Mouse (Mus musculus): ENCODE data around the gene Pard3. TPM values are rescaled to one million over a fixed set of nuclear protein-coding genes. Genes with fewer than 3 reads are reported as not detected.

Gene Pard3
- polyA plus RNA-seq, 1 experiment from 2014 or later: 30.0 TPM

DNA sequence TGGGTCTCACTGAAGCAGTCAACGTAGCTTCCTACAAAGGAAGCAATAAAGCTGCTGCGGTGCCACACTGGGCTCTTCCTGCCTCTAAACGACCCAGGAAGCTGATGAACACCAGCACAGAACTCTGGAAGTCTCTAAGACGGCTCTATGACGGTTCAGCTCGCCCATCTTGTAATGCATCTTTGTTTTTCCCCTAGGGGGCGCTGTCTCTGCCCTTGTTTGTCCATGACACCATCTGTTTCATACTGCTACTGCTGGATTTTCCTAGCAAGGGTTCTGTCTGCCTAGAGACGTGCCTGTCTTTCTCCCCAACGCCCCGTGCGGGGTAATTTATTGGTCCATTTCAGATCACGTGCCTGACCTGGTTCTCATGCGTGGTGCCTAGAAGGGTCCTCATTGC lies 188.3 kb downstream of the Pard3 start:
- Histone ChIP-seq H3K9me3 (ENCODE audit: control insufficient read depth, low read length) (no peaks in the 10 kb centered on the region), H3K4me2 (replicated peaks; ENCODE audit: low read depth) (no peak overlapping the region), H3K4me3 (ENCODE audit: low read depth, low read length) (no peak overlapping the region), H3K27ac (replicated peaks) (no peak overlapping the region), H3K9ac (ENCODE audit: low read length) (no peak overlapping the region), H3K27me3 (ENCODE audit: control insufficient read depth, insufficient read depth, low read length) (no peaks in the 10 kb centered on the region), H3K36me3 (ENCODE audit: control insufficient read depth, insufficient read depth, low read length) (no peaks in the 10 kb centered on the region), H3K4me1 (replicated peaks; ENCODE audit: control insufficient read depth, insufficient read depth) (no peaks in the 10 kb centered on the region)
- ATAC-seq (ENCODE audit: low FRiP score, low TSS enrichment) (no peak), DNase-seq (ENCODE audit: low spot score) (no peak)
- TF ChIP-seq CTCF (IDR thresholded peaks at IDR 0.05; ENCODE audit: low read depth): peak; percentile 46
- no peak for TF ChIP-seq EP300 (optimal IDR thresholded peaks at IDR 0.05)
- WGBS: 85% methylated on average over 13 of the region's 13 CpGs

DNA sequence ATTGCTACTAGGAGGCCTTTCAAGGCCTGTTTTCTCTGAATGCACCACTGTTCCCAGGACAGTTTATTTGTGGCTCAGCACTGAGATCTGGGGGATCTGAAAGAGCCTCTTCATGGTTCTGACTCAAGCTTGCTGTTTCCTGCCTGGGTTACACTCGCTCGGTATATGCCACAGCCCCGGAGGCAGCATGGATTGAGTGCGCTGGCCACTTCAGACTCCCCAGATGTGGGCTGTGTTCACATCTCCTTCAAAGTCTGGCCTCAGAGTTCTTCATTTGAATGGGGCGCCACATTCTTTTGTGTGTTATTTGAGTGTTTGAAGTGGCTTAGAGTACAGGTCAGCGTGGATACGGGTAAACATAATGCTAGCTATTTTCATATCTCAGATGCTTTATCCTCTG lies 190.9 kb downstream of the Pard3 start:
- DNase-seq (ENCODE audit: low spot score): no peak
- 85% methylated on average over 7 of the region's 7 CpGs for WGBS
- TF ChIP-seq EP300 (optimal IDR thresholded peaks at IDR 0.05): no peak
- no peak for TF ChIP-seq CTCF (IDR thresholded peaks at IDR 0.05; ENCODE audit: low read depth)
- H3K4me1 ChIP-seq (replicated peaks; ENCODE audit: control insufficient read depth, insufficient read depth): no peaks in the 10 kb centered on the region
- no peak overlapping the region for H3K4me3 ChIP-seq (ENCODE audit: low read depth, low read length)
- no peak overlapping the region for H3K27ac ChIP-seq (replicated peaks)
- no peaks in the 10 kb centered on the region for H3K27me3 ChIP-seq (ENCODE audit: control insufficient read depth, insufficient read depth, low read length)
- no peak overlapping the region for H3K9ac ChIP-seq (ENCODE audit: low read length)
- no peak for ATAC-seq (ENCODE audit: low FRiP score, low TSS enrichment)
- H3K36me3 ChIP-seq (ENCODE audit: control insufficient read depth, insufficient read depth, low read length): no peaks in the 10 kb centered on the region
- H3K4me2 ChIP-seq (replicated peaks; ENCODE audit: low read depth): no peak overlapping the region
- H3K9me3 ChIP-seq (ENCODE audit: control insufficient read depth, low read length): no peaks in the 10 kb centered on the region

DNA sequence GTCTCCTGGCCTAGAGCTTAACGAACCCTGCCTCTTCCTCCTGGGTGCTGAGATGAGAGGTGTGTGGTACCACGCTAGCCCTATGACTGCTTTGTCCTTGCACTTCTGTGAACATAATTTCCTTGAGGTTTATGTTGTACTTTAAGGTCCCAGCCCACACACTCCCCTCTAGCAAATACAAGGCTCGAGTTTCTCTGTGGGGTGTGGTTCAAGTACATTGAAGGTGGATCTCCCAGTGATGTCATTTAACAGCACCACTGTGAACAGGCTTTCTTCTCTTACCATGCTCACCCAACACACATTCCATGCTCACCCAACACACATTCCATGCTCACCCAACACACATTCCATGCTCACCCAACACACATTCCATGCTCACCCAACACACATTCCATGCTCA lies 193.4 kb downstream of the Pard3 start:
- Histone ChIP-seq H3K4me3 (ENCODE audit: low read depth, low read length) (no peak overlapping the region), H3K4me1 (replicated peaks; ENCODE audit: control insufficient read depth, insufficient read depth) (no peaks in the 10 kb centered on the region), H3K27ac (replicated peaks) (no peak overlapping the region; the same call in 1 of the 2 replicates), H3K9ac (ENCODE audit: low read length) (no peak overlapping the region), H3K4me2 (replicated peaks; ENCODE audit: low read depth) (no peak overlapping the region), H3K9me3 (ENCODE audit: control insufficient read depth, low read length) (no peaks in the 10 kb centered on the region), H3K27me3 (ENCODE audit: control insufficient read depth, insufficient read depth, low read length) (no peaks in the 10 kb centered on the region), H3K36me3 (ENCODE audit: control insufficient read depth, insufficient read depth, low read length) (no peaks in the 10 kb centered on the region)
- WGBS: 82% methylated on average over 3 of the region's 3 CpGs
- DNase-seq (ENCODE audit: low spot score) (no peak), ATAC-seq (ENCODE audit: low FRiP score, low TSS enrichment) (peak; percentile 15; the same call in 1 of the 2 replicates)
- TF ChIP-seq CTCF (IDR thresholded peaks at IDR 0.05; ENCODE audit: low read depth): no peak
- no peak for TF ChIP-seq EP300 (optimal IDR thresholded peaks at IDR 0.05)

DNA sequence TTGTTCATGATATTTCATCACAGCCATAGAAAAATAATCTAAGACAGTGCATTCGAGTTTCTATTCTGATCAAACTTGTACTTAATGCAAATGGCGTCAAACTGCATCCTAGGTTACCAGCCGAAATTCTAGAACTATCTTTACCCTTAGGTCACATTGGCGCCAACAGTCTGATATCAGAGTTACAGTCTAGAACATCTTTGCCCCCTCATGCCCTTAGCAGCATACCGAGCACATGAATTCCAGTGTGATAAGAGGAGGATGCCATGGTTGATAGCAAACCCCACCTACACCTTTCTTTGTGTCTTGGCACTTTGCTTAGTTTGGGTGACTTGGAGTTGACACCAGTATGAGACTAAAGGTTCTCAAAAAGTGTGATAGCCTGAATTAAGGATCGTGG lies 197.4 kb downstream of the Pard3 start:
- H3K9ac ChIP-seq (ENCODE audit: low read length): no peak overlapping the region
- H3K27me3 ChIP-seq (ENCODE audit: control insufficient read depth, insufficient read depth, low read length): no peaks in the 10 kb centered on the region
- no peak for ATAC-seq (ENCODE audit: low FRiP score, low TSS enrichment)
- no peak for DNase-seq (ENCODE audit: low spot score)
- TF ChIP-seq CTCF (IDR thresholded peaks at IDR 0.05; ENCODE audit: low read depth) (no peak), EP300 (optimal IDR thresholded peaks at IDR 0.05) (no peak)
- H3K4me1 ChIP-seq (replicated peaks; ENCODE audit: control insufficient read depth, insufficient read depth): no peaks in the 10 kb centered on the region
- no peak overlapping the region for H3K4me3 ChIP-seq (ENCODE audit: low read depth, low read length)
- H3K9me3 ChIP-seq (ENCODE audit: control insufficient read depth, low read length): no peaks in the 10 kb centered on the region
- H3K4me2 ChIP-seq (replicated peaks; ENCODE audit: low read depth): no peak overlapping the region
- 80% methylated on average over 6 of the region's 6 CpGs for WGBS
- H3K36me3 ChIP-seq (ENCODE audit: control insufficient read depth, insufficient read depth, low read length): no peaks in the 10 kb centered on the region
- no peak overlapping the region for H3K27ac ChIP-seq (replicated peaks)

DNA sequence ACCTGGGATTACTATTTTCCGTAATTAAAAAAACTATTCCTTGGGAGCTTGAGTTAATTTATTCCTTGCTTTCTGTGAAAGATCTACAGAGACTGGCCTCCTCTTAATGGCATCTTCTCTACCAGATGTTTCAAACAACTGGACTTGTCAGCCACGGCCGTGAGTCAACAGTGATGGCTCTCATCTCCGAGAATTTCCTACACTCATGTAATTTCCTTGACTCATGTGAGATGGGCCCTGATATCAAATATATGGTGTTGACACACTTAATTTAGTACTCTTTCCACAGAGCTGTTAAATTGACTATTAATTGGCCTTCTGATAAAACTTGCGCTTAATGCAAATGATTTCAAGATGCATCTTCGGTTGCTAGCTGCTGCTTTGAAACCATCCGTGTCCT lies 198.3 kb downstream of the Pard3 start:
- ATAC-seq (ENCODE audit: low FRiP score, low TSS enrichment) (no peak), DNase-seq (ENCODE audit: low spot score) (no peak)
- H3K27me3 ChIP-seq (ENCODE audit: control insufficient read depth, insufficient read depth, low read length): no peaks in the 10 kb centered on the region
- H3K27ac ChIP-seq (replicated peaks): no peak overlapping the region
- TF ChIP-seq CTCF (IDR thresholded peaks at IDR 0.05; ENCODE audit: low read depth) (no peak), EP300 (optimal IDR thresholded peaks at IDR 0.05) (no peak)
- no peak overlapping the region for H3K4me2 ChIP-seq (replicated peaks; ENCODE audit: low read depth)
- no peaks in the 10 kb centered on the region for H3K4me1 ChIP-seq (replicated peaks; ENCODE audit: control insufficient read depth, insufficient read depth)
- no peak overlapping the region for H3K4me3 ChIP-seq (ENCODE audit: low read depth, low read length)
- no peaks in the 10 kb centered on the region for H3K9me3 ChIP-seq (ENCODE audit: control insufficient read depth, low read length)
- H3K36me3 ChIP-seq (ENCODE audit: control insufficient read depth, insufficient read depth, low read length): no peaks in the 10 kb centered on the region
- no peak overlapping the region for H3K9ac ChIP-seq (ENCODE audit: low read length)
- 63% methylated on average over 7 of the region's 7 CpGs for WGBS

DNA sequence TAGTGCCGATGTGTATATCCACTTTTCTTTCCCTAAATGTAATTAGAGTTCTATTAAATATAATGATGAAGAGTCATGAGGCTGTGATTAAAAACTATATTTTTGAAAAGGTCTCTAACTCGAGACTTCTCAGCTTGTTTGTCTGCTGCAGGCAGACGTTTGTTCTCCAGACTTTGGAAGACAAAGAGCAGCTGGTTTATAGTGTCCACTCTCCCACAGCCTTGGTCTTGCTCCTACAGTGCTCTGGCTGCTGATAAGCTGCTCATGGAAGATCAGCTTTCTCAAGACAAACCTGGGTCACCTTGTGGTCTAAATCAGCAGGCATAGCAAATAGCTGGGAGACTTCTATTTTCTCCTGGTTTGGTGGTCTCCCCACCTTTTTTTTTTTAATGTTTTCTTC lies 198.7 kb downstream of the Pard3 start:
- Histone ChIP-seq H3K9me3 (ENCODE audit: control insufficient read depth, low read length) (no peaks in the 10 kb centered on the region), H3K9ac (ENCODE audit: low read length) (no peak overlapping the region), H3K36me3 (ENCODE audit: control insufficient read depth, insufficient read depth, low read length) (no peaks in the 10 kb centered on the region), H3K27ac (replicated peaks) (no peak overlapping the region), H3K4me1 (replicated peaks; ENCODE audit: control insufficient read depth, insufficient read depth) (no peaks in the 10 kb centered on the region), H3K4me3 (ENCODE audit: low read depth, low read length) (no peak overlapping the region), H3K27me3 (ENCODE audit: control insufficient read depth, insufficient read depth, low read length) (no peaks in the 10 kb centered on the region), H3K4me2 (replicated peaks; ENCODE audit: low read depth) (no peak overlapping the region)
- 39% methylated on average over 3 of the region's 3 CpGs for WGBS
- ATAC-seq (ENCODE audit: low FRiP score, low TSS enrichment): no peak
- TF ChIP-seq EP300 (optimal IDR thresholded peaks at IDR 0.05): no peak
- no peak for TF ChIP-seq CTCF (IDR thresholded peaks at IDR 0.05; ENCODE audit: low read depth)
- no peak for DNase-seq (ENCODE audit: low spot score)

Measured in stomach, postnatal 0 days (tissue).